Mouse (Mus musculus) hindbrain, embryonic 11.5 days (tissue): ENCODE data around the gene Traf3ip2. TPM values are rescaled to one million over a fixed set of nuclear protein-coding genes. Genes with fewer than 3 reads are reported as not detected.

Source experiments
- ATAC-seq: fragments of 200-750 bp; cut with Nextera tagmentation; 2 replicates; pipeline ENCODE4 v1.8.0; 2017; ENCODE audit warnings: mild to moderate bottlenecking, moderate TSS enrichment, moderate library complexity; ENCODE audit not compliant: low FRiP score
- DNase-seq: peaks from one replicate; pipeline ENCODE4 v3.0.0-alpha.2; 2015; ENCODE audit warnings: low spot score
- H3K27ac ChIP-seq: fragments of 300-500 bp; sonication (generic); 2 replicates; pipeline ENCODE4 v1.5.1; 2014; ENCODE audit warnings: mild to moderate bottlenecking, low read depth, low read length
- H3K27me3 ChIP-seq: fragments of 300-500 bp; sonication (generic); 2 replicates; pipeline ENCODE4 v1.6.1; 2014; ENCODE audit warnings: mild to moderate bottlenecking, low read length, moderate library complexity, mixed read lengths; ENCODE audit not compliant: control insufficient read depth, insufficient read depth
- H3K36me3 ChIP-seq: fragments of 300-500 bp; sonication (generic); 2 replicates; pipeline ENCODE4 v1.6.1; 2014; ENCODE audit warnings: mild to moderate bottlenecking, low read length, moderate library complexity, mixed read lengths; ENCODE audit not compliant: control insufficient read depth, insufficient read depth
- H3K4me1 ChIP-seq: fragments of 300-500 bp; sonication (generic); replicated peaks from 2 replicates; pipeline ENCODE4 v1.6.1; 2014; ENCODE audit warnings: low read length, mixed read lengths; ENCODE audit not compliant: control insufficient read depth, insufficient read depth
- H3K4me2 ChIP-seq: fragments of 300-500 bp; sonication (generic); replicated peaks from 2 replicates; pipeline ENCODE4 v1.6.1; 2014; ENCODE audit warnings: mild to moderate bottlenecking, low read depth, low read length
- H3K4me3 ChIP-seq: fragments of 300-500 bp; sonication (generic); 2 replicates; pipeline ENCODE4 v1.5.1; 2014; ENCODE audit warnings: low read depth, low read length
- H3K9ac ChIP-seq: fragments of 300-500 bp; sonication (generic); 2 replicates; pipeline ENCODE4 v1.6.1; 2014; ENCODE audit warnings: low read depth, low read length
- H3K9me3 ChIP-seq: fragments of 300-500 bp; sonication (generic); 2 replicates; pipeline ENCODE4 v1.6.1; 2016; ENCODE audit warnings: low read length; ENCODE audit not compliant: control insufficient read depth
- WGBS: fragments of 180-500 bp; shearing (Covaris S2); extraction: QIAGEN DNeasy Blood & Tissue Kit; methylation state at CpG from one replicate; pipeline ENCODE4 v1.1.7; 2014; 5-methylcytosine and 5-hydroxymethylcytosine counted together
- polyA plus RNA-seq: library from polyadenylated mRNA; unstranded; fragments of >200 nt; fragmentation: Nextera tagmentation; extraction: Ambion mirVana; gene quantifications from 2 replicates; pipeline ENCODE4 v1.2.1, GENCODE M21; 2014

Traf3ip2 gene
- polyA plus RNA-seq, 1 experiment from 2014 or later, result 5.6 TPM

GRCm38 (mm10) chr10:39683481-39683880 is 70.7 kb downstream of the Traf3ip2 start:
- no peaks in the 10 kb centered on the region for H3K9me3 ChIP-seq
- no peaks in the 10 kb centered on the region for H3K36me3 ChIP-seq
- no peak overlapping the region for H3K4me3 ChIP-seq
- H3K4me2 ChIP-seq, result no peak overlapping the region
- no peak overlapping the region for H3K9ac ChIP-seq
- DNase-seq, result no peak
- 93% methylated on average over 2 of the region's 2 CpGs for WGBS
- ATAC-seq, result no peak
- H3K4me1 ChIP-seq, result no peaks in the 10 kb centered on the region
- H3K27ac ChIP-seq, result no peak overlapping the region
- no peaks in the 10 kb centered on the region for H3K27me3 ChIP-seq

GRCm38 (mm10) chr10:39686811-39687210 is 74.1 kb downstream of the Traf3ip2 start:
- no peak overlapping the region for H3K4me3 ChIP-seq
- no peak for ATAC-seq
- no peak overlapping the region for H3K27ac ChIP-seq
- no peak for DNase-seq
- no peak overlapping the region for H3K9ac ChIP-seq
- no peaks in the 10 kb centered on the region for H3K4me1 ChIP-seq
- WGBS, result 94% methylated on average over 4 of the region's 4 CpGs
- no peak overlapping the region for H3K4me2 ChIP-seq
- no peaks in the 10 kb centered on the region for H3K9me3 ChIP-seq
- H3K27me3 ChIP-seq, result no peaks in the 10 kb centered on the region
- no peaks in the 10 kb centered on the region for H3K36me3 ChIP-seq

GRCm38 (mm10) chr10:39687851-39688250 is 75.1 kb downstream of the Traf3ip2 start:
- 93% methylated on average over 3 of the region's 3 CpGs for WGBS
- DNase-seq, result no peak
- no peaks in the 10 kb centered on the region for H3K27me3 ChIP-seq

GRCm38 (mm10) chr10:39691351-39692064 is 78.8 kb downstream of the Traf3ip2 start:
- H3K9ac ChIP-seq, result no peak overlapping the region
- H3K4me2 ChIP-seq, result no peak overlapping the region
- DNase-seq (no peak), ATAC-seq (no peak)
- no peak overlapping the region for H3K4me3 ChIP-seq
- H3K9me3 ChIP-seq, result no peaks in the 10 kb centered on the region
- no peaks in the 10 kb centered on the region for H3K4me1 ChIP-seq
- 65% methylated on average over 11 of the region's 11 CpGs for WGBS
- H3K27me3 ChIP-seq, result no peaks in the 10 kb centered on the region
- no peaks in the 10 kb centered on the region for H3K36me3 ChIP-seq
- H3K27ac ChIP-seq, result no peak overlapping the region

More at GRCm38 (mm10) chr10:39687851-39688250, 75.1 kb downstream of the Traf3ip2 start:
- no peak overlapping the region for H3K9ac ChIP-seq
- ATAC-seq, result no peak
- no peak overlapping the region for H3K4me3 ChIP-seq
- no peaks in the 10 kb centered on the region for H3K4me1 ChIP-seq
- no peaks in the 10 kb centered on the region for H3K36me3 ChIP-seq
- no peak overlapping the region for H3K4me2 ChIP-seq
- H3K27ac ChIP-seq, result no peak overlapping the region
- H3K9me3 ChIP-seq, result no peaks in the 10 kb centered on the region

- WGBS, result 81% methylated on average over 2 of the region's 2 CpGs
- H3K9ac ChIP-seq, result no peak overlapping the region
Measured at GRCm38 (mm10) chr10:39692152-39692551, 79.4 kb downstream of the Traf3ip2 start.

More at GRCm38 (mm10) chr10:39692152-39692551, 79.4 kb downstream of the Traf3ip2 start:
- Histone ChIP-seq H3K4me3 (no peak overlapping the region), H3K27me3 (no peaks in the 10 kb centered on the region), H3K27ac (no peak overlapping the region), H3K9me3 (no peaks in the 10 kb centered on the region), H3K36me3 (no peaks in the 10 kb centered on the region), H3K4me2 (no peak overlapping the region), H3K4me1 (no peaks in the 10 kb centered on the region)
- ATAC-seq (no peak), DNase-seq (no peak)

Other genes starting within 250 kb of the Traf3ip2 start
- 51.1 and 53.2 TPM in 2 replicates for gene Fyn, start 244.1 kb upstream of the Traf3ip2 start, polyA plus RNA-seq
- 17.2 and 23.7 TPM in 2 replicates for gene Rev3l, start 119.2 kb downstream of the Traf3ip2 start, polyA plus RNA-seq